Mouse (Mus musculus): Measurements from ENCODE around the gene Ano1.

Ano1 gene

GRCm38 (mm10) chr7:144751833-144752232 lies at the start of gene Ano1:
Gene Ano1, minus strand, starts transcription at chr7:144751974.
- no peak for DNase-seq (ENCODE audit: low spot score in 2 of 2)

GRCm38 (mm10) chr7:144798471-144798870 lies 46.7 kb upstream of the Ano1 start:
- DNase-seq (ENCODE audit: low spot score in 2 of 2): peak; percentile 25

GRCm38 (mm10) chr7:144796986-144797735 lies 45.4 kb upstream of the Ano1 start:
- DNase-seq (ENCODE audit: low spot score in 2 of 2): no peak

GRCm38 (mm10) chr7:144795976-144796474 lies 44.3 kb upstream of the Ano1 start:
- DNase-seq (ENCODE audit: low spot score in 2 of 2): no peak

- no peak for DNase-seq (ENCODE audit: low spot score in 2 of 2)
Measured at GRCm38 (mm10) chr7:144793296-144793695, 41.5 kb upstream of the Ano1 start.

GRCm38 (mm10) chr7:144791426-144791825 lies 39.7 kb upstream of the Ano1 start:
- DNase-seq (ENCODE audit: low spot score in 2 of 2): no peak

GRCm38 (mm10) chr7:144789601-144790556 lies 38.1 kb upstream of the Ano1 start:
- DNase-seq (ENCODE audit: low spot score in 2 of 2): peak in 1 of 2 experiments; percentile 16

- DNase-seq (ENCODE audit: low spot score in 2 of 2): no peak
Measured at GRCm38 (mm10) chr7:144788631-144789030, 36.9 kb upstream of the Ano1 start.

- no peak for DNase-seq (ENCODE audit: low spot score in 2 of 2)
Measured at GRCm38 (mm10) chr7:144787501-144787900, 35.7 kb upstream of the Ano1 start.

- no peak for DNase-seq (ENCODE audit: low spot score in 2 of 2)
Measured at GRCm38 (mm10) chr7:144786571-144786970, 34.8 kb upstream of the Ano1 start.

- DNase-seq (ENCODE audit: low spot score in 2 of 2): no peak
Measured at GRCm38 (mm10) chr7:144784176-144784575, 32.4 kb upstream of the Ano1 start.

- DNase-seq (ENCODE audit: low spot score in 2 of 2): no peak
Measured at GRCm38 (mm10) chr7:144782402-144782801, 30.6 kb upstream of the Ano1 start.

GRCm38 (mm10) chr7:144781337-144781736 lies 29.6 kb upstream of the Ano1 start:
- DNase-seq (ENCODE audit: low spot score in 2 of 2): no peak

GRCm38 (mm10) chr7:144780190-144780589 lies 28.4 kb upstream of the Ano1 start:
- DNase-seq (ENCODE audit: low spot score in 2 of 2): no peak

- DNase-seq (ENCODE audit: low spot score in 2 of 2): no peak
Measured at GRCm38 (mm10) chr7:144779691-144780090, 27.9 kb upstream of the Ano1 start.

- DNase-seq (ENCODE audit: low spot score in 2 of 2): no peak
Measured at GRCm38 (mm10) chr7:144777805-144778204, 26.0 kb upstream of the Ano1 start.

GRCm38 (mm10) chr7:144775804-144776447 lies 24.2 kb upstream of the Ano1 start:
- peak; percentile 86 to 89 for DNase-seq (ENCODE audit: low spot score in 2 of 2)

GRCm38 (mm10) chr7:144775214-144775613 lies 23.4 kb upstream of the Ano1 start:
- no peak for DNase-seq (ENCODE audit: low spot score in 2 of 2)

- no peak for DNase-seq (ENCODE audit: low spot score in 2 of 2)
Measured at GRCm38 (mm10) chr7:144774283-144774682, 22.5 kb upstream of the Ano1 start.

GRCm38 (mm10) chr7:144770116-144770515 lies 18.3 kb upstream of the Ano1 start:
- no peak for DNase-seq (ENCODE audit: low spot score in 2 of 2)

GRCm38 (mm10) chr7:144769434-144770080 lies 17.8 kb upstream of the Ano1 start:
- no peak for DNase-seq (ENCODE audit: low spot score in 2 of 2)

Measured in right cerebral cortex, adult 2 months (tissue).